Mouse (Mus musculus): ENCODE measurements around the gene Metap1.

The Metap1 gene

GRCm38 (mm10) chr3:138489327-138490033 lies at the start of gene Metap1:
Gene Metap1 (minus strand): TSS chr3:138489515.
- peak; percentile 92 for DNase-seq (ENCODE audit: low read depth, low spot score)

GRCm38 (mm10) chr3:138536031-138536430 lies 46.7 kb upstream of the Metap1 start:
- no peak for DNase-seq (ENCODE audit: low read depth, low spot score)

- DNase-seq (ENCODE audit: low read depth, low spot score): no peak
Observed at GRCm38 (mm10) chr3:138532764-138533163, 43.4 kb upstream of the Metap1 start.

- DNase-seq (ENCODE audit: low read depth, low spot score): no peak
Observed at GRCm38 (mm10) chr3:138531479-138532181, 42.3 kb upstream of the Metap1 start.

- no peak for DNase-seq (ENCODE audit: low read depth, low spot score)
Observed at GRCm38 (mm10) chr3:138530578-138531478, 41.5 kb upstream of the Metap1 start.

GRCm38 (mm10) chr3:138528265-138528664 lies 39.0 kb upstream of the Metap1 start:
- no peak for DNase-seq (ENCODE audit: low read depth, low spot score)

- DNase-seq (ENCODE audit: low read depth, low spot score): peak; percentile 46
Observed at GRCm38 (mm10) chr3:138527667-138528231, 38.4 kb upstream of the Metap1 start.

- peak; percentile 95 for DNase-seq (ENCODE audit: low read depth, low spot score)
Observed at GRCm38 (mm10) chr3:138526916-138527666, 37.8 kb upstream of the Metap1 start.

- DNase-seq (ENCODE audit: low read depth, low spot score): peak; percentile 40
Observed at GRCm38 (mm10) chr3:138526073-138526915, 37.0 kb upstream of the Metap1 start, which contains the start of gene Eif4e. Gene Eif4e (plus strand): TSS chr3:138526179.

- no peak for DNase-seq (ENCODE audit: low read depth, low spot score)
Observed at GRCm38 (mm10) chr3:138525494-138525893, 36.2 kb upstream of the Metap1 start.

GRCm38 (mm10) chr3:138523956-138524355 lies 34.6 kb upstream of the Metap1 start:
- no peak for DNase-seq (ENCODE audit: low read depth, low spot score)

- DNase-seq (ENCODE audit: low read depth, low spot score): no peak
Observed at GRCm38 (mm10) chr3:138519218-138519617, 29.9 kb upstream of the Metap1 start.

GRCm38 (mm10) chr3:138517881-138518280 lies 28.6 kb upstream of the Metap1 start:
- no peak for DNase-seq (ENCODE audit: low read depth, low spot score)

- no peak for DNase-seq (ENCODE audit: low read depth, low spot score)
Observed at GRCm38 (mm10) chr3:138515656-138516370, 26.5 kb upstream of the Metap1 start.

GRCm38 (mm10) chr3:138514749-138515148 lies 25.4 kb upstream of the Metap1 start:
- DNase-seq (ENCODE audit: low read depth, low spot score): no peak

- DNase-seq (ENCODE audit: low read depth, low spot score): no peak
Observed at GRCm38 (mm10) chr3:138513243-138513642, 23.9 kb upstream of the Metap1 start.

GRCm38 (mm10) chr3:138510471-138510870 lies 21.2 kb upstream of the Metap1 start:
- DNase-seq (ENCODE audit: low read depth, low spot score): no peak

- no peak for DNase-seq (ENCODE audit: low read depth, low spot score)
Observed at GRCm38 (mm10) chr3:138509581-138509980, 20.3 kb upstream of the Metap1 start.

GRCm38 (mm10) chr3:138506749-138507148 lies 17.4 kb upstream of the Metap1 start:
- DNase-seq (ENCODE audit: low read depth, low spot score): no peak

All from c-Kit-negative CD71-positive TER-119-positive erythroid progenitor cells, embryonic 14.5 days (primary cell).